In genomic region chr10:79959412-79959811, GRCm38 (mm10) we compare ENCODE assay signal across 8 mouse cellular contexts. TPM values are rescaled to one million over a fixed set of nuclear protein-coding genes. Genes with fewer than 3 reads are reported as not detected.
DNase-seq lines count a peak whose midpoint lies in the region; ATAC-seq and TF ChIP-seq lines count a peak whose summit lies in the region.
"Not testable (repeated sequence)": the region's sequence is repeated elsewhere in the genome, so short reads cannot be mapped to it uniquely, and the experiment has no call there.

No protein-coding gene starts in this region.

- DNase-seq in A20 (ENCODE audit: low read depth, low spot score): peak; percentile 52
- peak; percentile 82 for DNase-seq in cerebellum, adult 9-10 months
- DNase-seq in forebrain, embryonic 14.5 days (ENCODE audit: low spot score); limb, embryonic 14.5 days (ENCODE audit: low spot score): not testable (repeated sequence)
- peak; percentile 56 for DNase-seq in lung, postnatal 0 days (ENCODE audit: low spot score)

- not testable (repeated sequence) for TF ChIP-seq EP300 in lung, postnatal 0 days (IDR thresholded peaks at IDR 0.05)

- H3K27me3 ChIP-seq in forebrain, embryonic 14.5 days (replicated peaks; ENCODE audit: control insufficient read depth, insufficient read depth, low read length); heart, embryonic 16.5 days (ENCODE audit: control insufficient read depth, insufficient read depth, low read length); intestine, postnatal 0 days (replicated peaks; ENCODE audit: control insufficient read depth, insufficient read depth, low read length); limb, embryonic 14.5 days (ENCODE audit: control insufficient read depth, insufficient read depth, low read length); lung, postnatal 0 days (replicated peaks; ENCODE audit: insufficient read depth, low read length); neural tube, embryonic 13.5 days: not testable (repeated sequence)

- not testable (repeated sequence) for H3K9me3 ChIP-seq in forebrain, embryonic 14.5 days (replicated peaks; ENCODE audit: control insufficient read depth, low read length); heart, embryonic 16.5 days (replicated peaks; ENCODE audit: control insufficient read depth, low read length); intestine, postnatal 0 days (ENCODE audit: control insufficient read depth); limb, embryonic 14.5 days (ENCODE audit: control insufficient read depth, low read length); lung, postnatal 0 days (ENCODE audit: low read length); neural tube, embryonic 13.5 days

- WGBS in forebrain, embryonic 14.5 days: 34% methylated on average over 10 of the region's 10 CpGs
- WGBS in heart, embryonic 16.5 days: 39% methylated on average over 10 of the region's 10 CpGs
- 27% methylated on average over 10 of the region's 10 CpGs for whole genome bisulfite sequencing in intestine, postnatal 0 days
- WGBS in limb, embryonic 14.5 days: 33% methylated on average over 10 of the region's 10 CpGs
- 29% methylated on average over 10 of the region's 10 CpGs for WGBS in lung, postnatal 0 days
- 34% methylated on average over 10 of the region's 10 CpGs for WGBS in neural tube, embryonic 13.5 days

- H3K4me3 ChIP-seq in forebrain, embryonic 14.5 days (ENCODE audit: low read depth, low read length); neural tube, embryonic 13.5 days: not testable (repeated sequence)
- H3K4me3 ChIP-seq in heart, embryonic 16.5 days (ENCODE audit: low read length): peak overlapping the region; percentile 78
- H3K4me3 ChIP-seq in intestine, postnatal 0 days (ENCODE audit: low read depth, low read length): peak overlapping the region; percentile 85; the same call in 1 of the 2 replicates
- peak overlapping the region; percentile 98; the same call in 1 of the 2 replicates for H3K4me3 ChIP-seq in limb, embryonic 14.5 days (replicated peaks; ENCODE audit: low read length)
- peak overlapping the region; percentile 82; the same call in 1 of the 2 replicates for H3K4me3 ChIP-seq in lung, postnatal 0 days (ENCODE audit: low read depth, low read length)

- ATAC-seq in forebrain, embryonic 14.5 days: peak; percentile 36; the same call in 1 of the 2 replicates
- not testable (repeated sequence) for ATAC-seq in heart, embryonic 16.5 days (replicated peaks; ENCODE audit: extremely low read depth, insufficient read depth, low FRiP score); limb, embryonic 14.5 days (ENCODE audit: low FRiP score, low read depth)
- ATAC-seq in intestine, postnatal 0 days: 0 out of 2 replicates have a peak, but pooled peaks have one; percentile 26
- peak; percentile 31; the same call in 1 of the 2 replicates for ATAC-seq in lung, postnatal 0 days
- ATAC-seq in neural tube, embryonic 13.5 days (ENCODE audit: low read depth): 0 out of 2 replicates have a peak, but pooled peaks have one; percentile 45

- H3K4me1 ChIP-seq in forebrain, embryonic 14.5 days (ENCODE audit: control insufficient read depth, insufficient read depth, low read length); heart, embryonic 16.5 days (ENCODE audit: control insufficient read depth, insufficient read depth, low read length); intestine, postnatal 0 days (replicated peaks; ENCODE audit: control insufficient read depth, insufficient read depth, low read length); limb, embryonic 14.5 days (ENCODE audit: control insufficient read depth, insufficient read depth, low read length); lung, postnatal 0 days (ENCODE audit: insufficient read depth, low read depth, low read length): not testable (repeated sequence)
- peaks cover 17% of the 10 kb centered on the region for H3K4me1 ChIP-seq in neural tube, embryonic 13.5 days (replicated peaks)

- H3K9ac ChIP-seq in forebrain, embryonic 14.5 days (ENCODE audit: low read length); heart, embryonic 16.5 days (ENCODE audit: low read length); intestine, postnatal 0 days (ENCODE audit: low read depth, low read length); limb, embryonic 14.5 days (ENCODE audit: low read depth, low read length, severe bottlenecking); lung, postnatal 0 days (replicated peaks; ENCODE audit: low read depth); neural tube, embryonic 13.5 days: not testable (repeated sequence)

- H3K27ac ChIP-seq in forebrain, embryonic 14.5 days (ENCODE audit: low read depth, low read length); heart, embryonic 16.5 days (ENCODE audit: low read length); intestine, postnatal 0 days (ENCODE audit: low read depth, low read length); limb, embryonic 14.5 days (replicated peaks; ENCODE audit: low read depth, low read length); lung, postnatal 0 days (ENCODE audit: low read length); neural tube, embryonic 13.5 days (replicated peaks): not testable (repeated sequence)

- H3K4me2 ChIP-seq in forebrain, embryonic 14.5 days (ENCODE audit: low read length): peak overlapping the region; percentile 86; the same call in 1 of the 2 replicates
- H3K4me2 ChIP-seq in heart, embryonic 16.5 days (ENCODE audit: low read depth, low read length): peak overlapping the region; percentile 89
- peak overlapping the region; percentile 84 for H3K4me2 ChIP-seq in intestine, postnatal 0 days (replicated peaks; ENCODE audit: low read depth)
- H3K4me2 ChIP-seq in limb, embryonic 14.5 days (replicated peaks; ENCODE audit: low read depth, low read length, severe bottlenecking): peak overlapping the region; percentile 86; the same call in 1 of the 2 replicates
- H3K4me2 ChIP-seq in lung, postnatal 0 days (replicated peaks; ENCODE audit: low read depth, low read length): peak overlapping the region; percentile 89; the same call in 1 of the 2 replicates
- H3K4me2 ChIP-seq in neural tube, embryonic 13.5 days: peak overlapping the region; percentile 92

- TF ChIP-seq CTCF in intestine, postnatal 0 days (IDR thresholded peaks at IDR 0.05; ENCODE audit: low read depth); lung, postnatal 0 days (IDR thresholded peaks at IDR 0.05): not testable (repeated sequence)

- not testable (repeated sequence) for TF ChIP-seq POLR2A in limb, embryonic 14.5 days (IDR thresholded peaks at IDR 0.05; ENCODE audit: borderline replicate concordance, extremely low read depth, insufficient read depth, insufficient read length)

- H3K36me3 ChIP-seq in forebrain, embryonic 14.5 days (ENCODE audit: control insufficient read depth, insufficient read depth, low read length): peaks cover 29% of the 10 kb centered on the region
- peaks cover 18% of the 10 kb centered on the region for H3K36me3 ChIP-seq in heart, embryonic 16.5 days (ENCODE audit: control insufficient read depth, insufficient read depth)
- peaks cover 11% of the 10 kb centered on the region for H3K36me3 ChIP-seq in intestine, postnatal 0 days (ENCODE audit: control insufficient read depth, insufficient read depth)
- peaks cover 33% of the 10 kb centered on the region for H3K36me3 ChIP-seq in limb, embryonic 14.5 days (ENCODE audit: control insufficient read depth, insufficient read depth, low read length)
- not testable (repeated sequence) for H3K36me3 ChIP-seq in lung, postnatal 0 days (ENCODE audit: insufficient read depth, low read length)
- peaks cover 33% of the 10 kb centered on the region for H3K36me3 ChIP-seq in neural tube, embryonic 13.5 days

RNA-seq across cellular contexts. Expression of gene Wdr18, which starts 0.5 kb away (rescaled TPM):
- 96.4 and 101 TPM in 2 replicates for polyA plus RNA-seq in forebrain, embryonic 14.5 days (2014; fragmentation: Nextera tagmentation; extraction: Ambion mirVana)
- polyA plus RNA-seq in heart, embryonic 16.5 days (2015; fragmentation: Nextera tagmentation; extraction: Ambion mirVana): 69.6 TPM in 2 replicates
- 41.9 and 44.0 TPM in 2 replicates for polyA plus RNA-seq in intestine, postnatal 0 days (2015; fragmentation: Nextera tagmentation; extraction: Ambion mirVana)
- 58.7 and 78.5 TPM in 2 replicates for polyA plus RNA-seq in limb, embryonic 14.5 days (2012; rRNA removed)
- polyA plus RNA-seq in limb, embryonic 14.5 days (2014; fragmentation: Nextera tagmentation; extraction: Ambion mirVana): 99.8 and 106 TPM in 2 replicates
- 32.8 and 44.2 TPM in 2 replicates for polyA plus RNA-seq in lung, postnatal 0 days (2015; fragmentation: Nextera tagmentation; extraction: Ambion mirVana)
- 67.0 and 85.7 TPM in 2 replicates for polyA plus RNA-seq in neural tube, embryonic 13.5 days (2015; fragmentation: Nextera tagmentation; extraction: Ambion mirVana)

RNA-seq across cellular contexts. Expression of gene Grin3b, which starts 11.1 kb away (rescaled TPM):
- polyA plus RNA-seq in forebrain, embryonic 14.5 days (2014; fragmentation: Nextera tagmentation; extraction: Ambion mirVana): 0.23 and 0.40 TPM in 2 replicates
- polyA plus RNA-seq in heart, embryonic 16.5 days (2015; fragmentation: Nextera tagmentation; extraction: Ambion mirVana): 0.25 and 0.35 TPM in 2 replicates
- 0.08 and 0.17 TPM in 2 replicates for polyA plus RNA-seq in intestine, postnatal 0 days (2015; fragmentation: Nextera tagmentation; extraction: Ambion mirVana)
- polyA plus RNA-seq in limb, embryonic 14.5 days (2012; rRNA removed): 0.72 and 0.76 TPM in 2 replicates
- 0.23 and 0.55 TPM in 2 replicates for polyA plus RNA-seq in limb, embryonic 14.5 days (2014; fragmentation: Nextera tagmentation; extraction: Ambion mirVana)
- polyA plus RNA-seq in lung, postnatal 0 days (2015; fragmentation: Nextera tagmentation; extraction: Ambion mirVana): 0.24 and 0.32 TPM in 2 replicates
- polyA plus RNA-seq in neural tube, embryonic 13.5 days (2015; fragmentation: Nextera tagmentation; extraction: Ambion mirVana): 0.58 and 0.61 TPM in 2 replicates

RNA-seq across cellular contexts. Expression of gene Tmem259, which starts 24.7 kb away (rescaled TPM):
- 10.5 and 13.4 TPM in 2 replicates for polyA plus RNA-seq in forebrain, embryonic 14.5 days (2014; fragmentation: Nextera tagmentation; extraction: Ambion mirVana)
- polyA plus RNA-seq in heart, embryonic 16.5 days (2015; fragmentation: Nextera tagmentation; extraction: Ambion mirVana): 10.6 and 13.5 TPM in 2 replicates
- polyA plus RNA-seq in intestine, postnatal 0 days (2015; fragmentation: Nextera tagmentation; extraction: Ambion mirVana): 24.7 and 25.3 TPM in 2 replicates
- 260 and 379 TPM in 2 replicates for polyA plus RNA-seq in limb, embryonic 14.5 days (2012; rRNA removed)
- polyA plus RNA-seq in limb, embryonic 14.5 days (2014; fragmentation: Nextera tagmentation; extraction: Ambion mirVana): 24.5 and 25.2 TPM in 2 replicates
- polyA plus RNA-seq in lung, postnatal 0 days (2015; fragmentation: Nextera tagmentation; extraction: Ambion mirVana): 26.7 and 27.6 TPM in 2 replicates
- 21.0 and 21.4 TPM in 2 replicates for polyA plus RNA-seq in neural tube, embryonic 13.5 days (2015; fragmentation: Nextera tagmentation; extraction: Ambion mirVana)

RNA-seq across cellular contexts. Expression of gene Cnn2, which starts 29.0 kb away (rescaled TPM):
- 33.2 and 40.0 TPM in 2 replicates for polyA plus RNA-seq in forebrain, embryonic 14.5 days (2014; fragmentation: Nextera tagmentation; extraction: Ambion mirVana)
- polyA plus RNA-seq in heart, embryonic 16.5 days (2015; fragmentation: Nextera tagmentation; extraction: Ambion mirVana): 218 and 255 TPM in 2 replicates
- 109 and 117 TPM in 2 replicates for polyA plus RNA-seq in intestine, postnatal 0 days (2015; fragmentation: Nextera tagmentation; extraction: Ambion mirVana)
- 133 and 173 TPM in 2 replicates for polyA plus RNA-seq in limb, embryonic 14.5 days (2012; rRNA removed)
- 273 and 290 TPM in 2 replicates for polyA plus RNA-seq in limb, embryonic 14.5 days (2014; fragmentation: Nextera tagmentation; extraction: Ambion mirVana)
- 483 and 567 TPM in 2 replicates for polyA plus RNA-seq in lung, postnatal 0 days (2015; fragmentation: Nextera tagmentation; extraction: Ambion mirVana)
- 55.6 and 56.2 TPM in 2 replicates for polyA plus RNA-seq in neural tube, embryonic 13.5 days (2015; fragmentation: Nextera tagmentation; extraction: Ambion mirVana)

RNA-seq across cellular contexts. Expression of gene Arid3a, which starts 32.6 kb away (rescaled TPM):
- polyA plus RNA-seq in forebrain, embryonic 14.5 days (2014; fragmentation: Nextera tagmentation; extraction: Ambion mirVana): 1.1 and 2.3 TPM in 2 replicates
- 1.5 and 2.3 TPM in 2 replicates for polyA plus RNA-seq in heart, embryonic 16.5 days (2015; fragmentation: Nextera tagmentation; extraction: Ambion mirVana)
- polyA plus RNA-seq in intestine, postnatal 0 days (2015; fragmentation: Nextera tagmentation; extraction: Ambion mirVana): 8.7 and 13.2 TPM in 2 replicates
- polyA plus RNA-seq in limb, embryonic 14.5 days (2012; rRNA removed): 8.6 and 12.6 TPM in 2 replicates
- 4.8 and 5.0 TPM in 2 replicates for polyA plus RNA-seq in limb, embryonic 14.5 days (2014; fragmentation: Nextera tagmentation; extraction: Ambion mirVana)
- 4.8 and 7.1 TPM in 2 replicates for polyA plus RNA-seq in lung, postnatal 0 days (2015; fragmentation: Nextera tagmentation; extraction: Ambion mirVana)
- 3.4 and 5.4 TPM in 2 replicates for polyA plus RNA-seq in neural tube, embryonic 13.5 days (2015; fragmentation: Nextera tagmentation; extraction: Ambion mirVana)
